Mouse (Mus musculus) kidney, postnatal 0 days (tissue): ENCODE results near the gene Slc12a3. TPM values are rescaled to one million over a fixed set of nuclear protein-coding genes. Genes with fewer than 3 reads are reported as not detected.
"Not testable (repeated sequence)": the region's sequence is repeated elsewhere in the genome, so short reads cannot be mapped to it uniquely, and the experiment has no call there.

Experiments
- ATAC-seq: fragments of 200-750 bp; cut with Nextera tagmentation; replicated peaks from 2 replicates; pipeline ENCODE4 v1.8.0; 2017; ENCODE audit warnings: low read depth, moderate number of reproducible peaks, moderate TSS enrichment, moderate library complexity; ENCODE audit not compliant: low FRiP score
- DNase-seq: peaks from one replicate; pipeline ENCODE4 v3.0.0-alpha.2; 2016; ENCODE audit warnings: low spot score
- H3K27ac ChIP-seq: fragments of 300-500 bp; sonication (generic); 2 replicates; pipeline ENCODE4 v1.5.1; 2014; ENCODE audit warnings: mild to moderate bottlenecking
- H3K27me3 ChIP-seq: fragments of 300-500 bp; sonication (generic); 2 replicates; pipeline ENCODE4 v1.6.1; 2014; ENCODE audit warnings: low read length, mixed read lengths; ENCODE audit not compliant: insufficient read depth
- H3K36me3 ChIP-seq: fragments of 300-500 bp; sonication (generic); 2 replicates; pipeline ENCODE4 v1.6.1; 2014; ENCODE audit warnings: low read length, mixed read lengths; ENCODE audit not compliant: insufficient read depth
- H3K4me1 ChIP-seq: fragments of 300-500 bp; sonication (generic); replicated peaks from 2 replicates; pipeline ENCODE4 v1.6.1; 2014; ENCODE audit warnings: antibody characterized with exemption, low read length, mixed read lengths; ENCODE audit not compliant: insufficient read depth
- H3K4me2 ChIP-seq: fragments of 300-500 bp; sonication (generic); 2 replicates; pipeline ENCODE4 v1.6.1; 2014; ENCODE audit warnings: mild to moderate bottlenecking, low read length, moderate library complexity, mixed read lengths
- H3K4me3 ChIP-seq: fragments of 300-500 bp; sonication (generic); replicated peaks from 2 replicates; pipeline ENCODE4 v1.5.1; 2014; ENCODE audit warnings: low read depth, low read length
- H3K9ac ChIP-seq: fragments of 300-500 bp; sonication (generic); 2 replicates; pipeline ENCODE4 v1.6.1; 2014; ENCODE audit warnings: low read depth, low read length
- H3K9me3 ChIP-seq: fragments of 300-500 bp; sonication (generic); replicated peaks from 2 replicates; pipeline ENCODE4 v1.6.1; 2016; ENCODE audit warnings: low read length, inconsistent platforms, mixed read lengths
- CTCF ChIP-seq: IDR thresholded peaks from 2 replicates; pipeline ENCODE4 v1.5.1; 2016; ENCODE audit warnings: antibody characterized with exemption, low read depth, mild to moderate bottlenecking, moderate library complexity
- WGBS: fragments of 180-500 bp; shearing (Covaris S2); extraction: QIAGEN DNeasy Blood & Tissue Kit; methylation state at CpG from one replicate; pipeline ENCODE4 v1.1.7; 2014; 5-methylcytosine and 5-hydroxymethylcytosine counted together
- polyA plus RNA-seq: library from polyadenylated mRNA; unstranded; fragments of >200 nt; fragmentation: Nextera tagmentation; extraction: Ambion mirVana; gene quantifications from 2 replicates; pipeline ENCODE4 v1.2.1, GENCODE M21; 2015

Gene Slc12a3
- polyA plus RNA-seq, 1 experiment from 2014 or later, result 44.6 TPM

- Histone ChIP-seq H3K4me2 (no peak overlapping the region), H3K4me3 (no peak overlapping the region), H3K27me3 (no peaks in the 10 kb centered on the region), H3K36me3 (peaks cover 19% of the 10 kb centered on the region), H3K9ac (no peak overlapping the region), H3K9me3 (no peaks in the 10 kb centered on the region), H3K27ac (no peak overlapping the region), H3K4me1 (no peaks in the 10 kb centered on the region)
- no peak for DNase-seq
- 75% methylated on average over 6 of the region's 6 CpGs for WGBS
- TF ChIP-seq CTCF, result no peak
- no peak for ATAC-seq
Measured at GRCm38 (mm10) chr8:94398587-94398986, 69.6 kb downstream of the Slc12a3 start.

DNA sequence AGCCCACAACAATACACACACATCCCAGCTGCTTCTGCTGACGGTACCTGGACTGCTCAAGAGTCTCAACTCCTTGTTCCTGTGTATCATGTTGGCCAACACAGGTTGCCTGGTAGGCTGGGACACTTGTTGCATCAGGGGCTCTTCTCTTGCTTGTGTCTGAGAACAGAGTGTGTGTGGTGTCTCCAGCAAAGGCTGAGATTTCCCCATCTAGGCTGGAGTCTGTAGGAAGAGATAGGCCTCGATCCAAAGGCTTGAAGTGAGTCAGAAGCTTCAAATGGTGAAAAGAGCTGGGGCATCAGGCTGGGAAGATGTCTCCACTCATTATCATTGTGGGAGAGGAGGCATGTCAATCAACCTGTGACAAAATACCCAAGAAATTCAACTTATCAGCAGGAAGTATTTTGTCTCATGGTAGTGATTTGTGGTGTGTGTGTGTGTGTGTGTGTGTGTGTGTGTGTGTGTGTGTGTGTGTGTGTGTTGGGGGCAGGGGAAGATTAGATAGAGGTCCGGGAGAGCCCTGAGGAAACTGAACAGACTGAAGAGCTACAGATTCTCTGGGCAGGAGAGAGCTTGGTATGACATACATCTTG, 70.5 kb downstream of the Slc12a3 start:
- no peak for TF ChIP-seq CTCF
- Histone ChIP-seq H3K36me3 (peaks cover 12% of the 10 kb centered on the region), H3K4me1 (no peaks in the 10 kb centered on the region), H3K27me3 (no peaks in the 10 kb centered on the region), H3K4me2 (no peak overlapping the region), H3K9me3 (no peaks in the 10 kb centered on the region), H3K9ac (no peak overlapping the region), H3K4me3 (no peak overlapping the region), H3K27ac (no peak overlapping the region)
- DNase-seq, result no peak
- ATAC-seq, result no peak
- WGBS, result 78% methylated on average over 3 of the region's 3 CpGs

DNA sequence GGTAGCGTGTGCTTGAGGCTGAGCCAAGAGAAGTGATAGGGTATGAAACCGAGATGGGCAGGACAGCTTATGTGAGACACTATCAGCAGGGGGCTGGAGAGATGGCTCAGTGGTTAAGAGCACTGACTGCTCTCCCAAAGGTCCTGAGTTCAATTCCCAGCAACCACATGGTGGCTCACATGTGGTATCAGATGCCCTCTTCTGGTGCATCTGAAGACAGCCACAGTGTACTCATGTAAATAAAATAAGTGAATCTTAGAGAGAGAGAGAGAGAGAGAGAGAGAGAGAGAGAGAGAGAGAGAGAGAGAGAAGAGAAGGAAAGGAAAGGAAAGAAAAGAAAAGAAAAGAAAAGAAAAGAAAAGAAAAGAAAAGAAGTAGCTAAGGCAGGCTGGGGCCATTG, 71.0 kb downstream of the Slc12a3 start:
- not testable (repeated sequence) for H3K4me3 ChIP-seq, ATAC-seq, H3K9ac ChIP-seq, DNase-seq, H3K36me3 ChIP-seq, H3K4me2 ChIP-seq, H3K27ac ChIP-seq, H3K9me3 ChIP-seq, H3K4me1 ChIP-seq, H3K27me3 ChIP-seq
- WGBS, result 81% methylated on average over 2 of the region's 2 CpGs
- TF ChIP-seq CTCF, result peak; percentile 36

DNA sequence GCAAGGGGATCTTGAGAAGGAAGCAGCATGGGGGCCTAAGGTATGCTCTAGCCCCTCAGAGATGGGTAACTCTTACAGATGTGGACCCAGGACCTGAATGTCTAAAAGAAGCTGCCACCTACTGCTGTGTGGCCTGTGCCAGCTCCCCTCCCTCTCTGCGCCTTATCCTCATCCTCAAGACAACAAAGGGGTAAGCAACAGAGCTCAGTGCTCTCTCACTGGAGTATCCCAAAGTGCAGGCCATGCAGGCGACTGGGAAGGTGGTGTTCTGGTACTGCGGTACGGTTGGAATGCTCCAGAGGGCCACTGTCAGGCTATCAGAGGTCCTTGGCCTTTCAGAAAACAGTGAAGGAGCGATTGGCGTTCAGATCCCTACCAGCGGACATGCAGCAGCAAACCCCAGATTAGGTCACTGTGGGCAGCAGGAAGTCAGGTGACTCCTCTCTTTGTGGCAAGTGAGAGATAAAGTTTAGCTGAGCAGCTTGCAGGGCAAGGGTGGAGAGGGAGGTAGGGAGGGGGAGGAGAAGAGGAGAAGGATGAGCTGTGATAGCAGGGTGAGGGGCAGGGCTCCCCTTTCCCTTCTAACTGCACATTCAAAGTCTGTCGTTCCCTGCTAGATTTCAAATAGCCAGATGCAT, 79.6 kb downstream of the Slc12a3 start:
- H3K4me3 ChIP-seq, result no peak overlapping the region
- H3K9me3 ChIP-seq, result no peaks in the 10 kb centered on the region
- H3K27me3 ChIP-seq, result no peaks in the 10 kb centered on the region
- DNase-seq (no peak), ATAC-seq (no peak)
- no peaks in the 10 kb centered on the region for H3K4me1 ChIP-seq
- TF ChIP-seq CTCF, result no peak
- H3K36me3 ChIP-seq, result no peaks in the 10 kb centered on the region
- H3K27ac ChIP-seq, result no peak overlapping the region
- 59% methylated on average over 8 of the region's 8 CpGs for WGBS
- no peak overlapping the region for H3K4me2 ChIP-seq
- H3K9ac ChIP-seq, result no peak overlapping the region

DNA sequence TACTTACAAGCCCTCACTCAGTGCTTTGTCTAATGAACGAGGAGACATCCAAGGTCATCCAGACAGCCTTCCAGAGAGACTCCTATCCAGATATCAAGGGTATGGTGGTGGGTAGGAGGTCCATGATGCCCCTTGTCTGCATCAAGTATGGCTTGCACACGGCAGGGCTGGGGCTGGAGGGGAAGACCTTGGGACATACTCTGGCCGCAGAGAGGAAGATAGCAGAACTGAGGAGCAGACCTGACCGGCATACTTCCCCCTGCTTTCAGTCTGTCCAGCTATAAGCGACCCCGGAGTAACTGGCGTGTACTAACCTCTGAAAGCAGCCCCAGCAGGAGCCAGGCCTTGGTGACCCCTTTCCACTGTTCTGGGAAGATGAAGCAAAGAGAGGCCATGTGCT, 80.5 kb downstream of the Slc12a3 start:
- no peak for ATAC-seq
- TF ChIP-seq CTCF, result no peak
- 88% methylated on average over 7 of the region's 7 CpGs for WGBS

GRCm38 (mm10) chr8:94412518-94412917, 83.5 kb downstream of the Slc12a3 start:
- H3K36me3 ChIP-seq, result no peaks in the 10 kb centered on the region
- no peaks in the 10 kb centered on the region for H3K9me3 ChIP-seq
- no peak for ATAC-seq
- no peak overlapping the region for H3K27ac ChIP-seq
- H3K4me1 ChIP-seq, result no peaks in the 10 kb centered on the region
- 72% methylated on average over 6 of the region's 6 CpGs for WGBS
- H3K4me2 ChIP-seq, result no peak overlapping the region
- no peak overlapping the region for H3K9ac ChIP-seq
- no peak for TF ChIP-seq CTCF
- H3K4me3 ChIP-seq, result no peak overlapping the region
- DNase-seq, result no peak
- no peaks in the 10 kb centered on the region for H3K27me3 ChIP-seq

More for the DNA sequence above, 80.5 kb downstream of the Slc12a3 start:
- Histone ChIP-seq H3K4me2 (no peak overlapping the region), H3K27ac (no peak overlapping the region), H3K4me1 (no peaks in the 10 kb centered on the region), H3K27me3 (no peaks in the 10 kb centered on the region), H3K4me3 (no peak overlapping the region), H3K9me3 (no peaks in the 10 kb centered on the region), H3K9ac (no peak overlapping the region), H3K36me3 (no peaks in the 10 kb centered on the region)
- DNase-seq, result no peak
